ENCODE assay signal across 8 mouse cellular contexts in the genomic region with DNA sequence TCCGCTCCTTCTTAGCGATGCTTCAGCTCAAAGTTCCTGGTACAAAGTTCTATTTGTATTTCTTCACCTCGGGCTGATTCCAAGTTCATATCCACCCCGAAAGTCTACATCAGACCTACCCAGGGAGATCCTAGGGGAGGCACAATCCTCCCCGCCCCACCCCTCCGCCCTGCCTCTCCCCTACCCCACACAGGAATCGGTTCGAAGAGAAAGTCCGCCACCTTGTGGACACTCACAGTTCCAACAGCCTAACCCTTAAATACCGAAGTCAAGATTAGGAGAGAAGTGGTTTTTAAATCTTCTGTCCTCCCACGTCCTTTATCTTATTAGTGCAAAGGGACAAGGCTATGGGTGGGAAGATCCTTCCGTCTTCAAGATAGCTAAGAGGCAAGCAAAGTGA. TPM values are rescaled to one million over a fixed set of nuclear protein-coding genes. Genes with fewer than 3 reads are reported as not detected.
DNase-seq lines count a peak whose midpoint lies in the region; ATAC-seq and TF ChIP-seq lines count a peak whose summit lies in the region.

No protein-coding gene starts in this region.

- H3K36me3 ChIP-seq in forebrain, embryonic 11.5 days (ENCODE audit: control insufficient read depth, insufficient read depth, low read length): no peaks in the 10 kb centered on the region
- H3K36me3 ChIP-seq in heart, embryonic 16.5 days (ENCODE audit: control insufficient read depth, insufficient read depth): no peaks in the 10 kb centered on the region
- H3K36me3 ChIP-seq in lung, embryonic 14.5 days (ENCODE audit: insufficient read depth): no peaks in the 10 kb centered on the region

- H3K9ac ChIP-seq in forebrain, embryonic 11.5 days (ENCODE audit: low read length): no peak overlapping the region
- no peak overlapping the region for H3K9ac ChIP-seq in heart, embryonic 16.5 days (ENCODE audit: low read length)
- 0 out of 2 replicates have a peak overlapping the region, but pooled peaks have one; percentile 2 for H3K9ac ChIP-seq in lung, embryonic 14.5 days

- H3K27ac ChIP-seq in bone marrow macrophage, adult 2 months (ENCODE audit: insufficient read depth, low read depth, low read length): no peak overlapping the region
- no peak overlapping the region for H3K27ac ChIP-seq in forebrain, embryonic 11.5 days (ENCODE audit: low read depth, low read length)
- no peak overlapping the region for H3K27ac ChIP-seq in heart, embryonic 16.5 days (ENCODE audit: low read length)
- H3K27ac ChIP-seq in lung, embryonic 14.5 days (ENCODE audit: low read depth): no peak overlapping the region

- DNase-seq in CD4-positive, CD25-positive, alpha-beta regulatory T cell, adult 2 months (ENCODE audit: low read depth, low spot score): peak; percentile 78
- DNase-seq in forebrain, embryonic 11.5 days (ENCODE audit: low spot score): peak; percentile 83
- peak; percentile 73 to 80 for DNase-seq in kidney, postnatal 25 days
- peak; percentile 87 for DNase-seq in lung, embryonic 14.5 days
- peak; percentile 41 for DNase-seq in ovary, postnatal 14 days (ENCODE audit: low spot score)
- peak; percentile 65 for DNase-seq in thymus, postnatal 14 days

- peak overlapping the region; percentile 38 for H3K4me2 ChIP-seq in forebrain, embryonic 11.5 days (ENCODE audit: low read depth, low read length, severe bottlenecking)
- peak overlapping the region; percentile 65 for H3K4me2 ChIP-seq in heart, embryonic 16.5 days (ENCODE audit: low read depth, low read length)
- H3K4me2 ChIP-seq in lung, embryonic 14.5 days: peak overlapping the region; percentile 53

- 0 out of 2 replicates have a peak, but pooled peaks cover 4% of the 10 kb centered on the region for H3K4me1 ChIP-seq in bone marrow macrophage, adult 2 months (ENCODE audit: control insufficient read depth, insufficient read depth, low read length)
- H3K4me1 ChIP-seq in forebrain, embryonic 11.5 days (replicated peaks; ENCODE audit: control insufficient read depth, insufficient read depth, low read length): peaks cover 8% of the 10 kb centered on the region; the same call in 1 of the 2 replicates
- peaks cover 9% of the 10 kb centered on the region; the same call in 1 of the 2 replicates for H3K4me1 ChIP-seq in heart, embryonic 16.5 days (ENCODE audit: control insufficient read depth, insufficient read depth, low read length)
- H3K4me1 ChIP-seq in lung, embryonic 14.5 days (ENCODE audit: insufficient read depth): no peaks in the 10 kb centered on the region

- no peak for ATAC-seq in forebrain, embryonic 11.5 days (replicated peaks; ENCODE audit: low FRiP score)
- ATAC-seq in heart, embryonic 16.5 days (replicated peaks; ENCODE audit: extremely low read depth, insufficient read depth, low FRiP score): no peak
- no peak for ATAC-seq in lung, embryonic 14.5 days (ENCODE audit: insufficient read depth)

- H3K4me3 ChIP-seq in bone marrow macrophage, adult 2 months (ENCODE audit: insufficient read depth, low read length): no peak overlapping the region
- no peak overlapping the region for H3K4me3 ChIP-seq in forebrain, embryonic 11.5 days (ENCODE audit: low read depth, low read length)
- H3K4me3 ChIP-seq in heart, embryonic 16.5 days (ENCODE audit: low read length): peak overlapping the region; percentile 30
- H3K4me3 ChIP-seq in lung, embryonic 14.5 days (ENCODE audit: low read depth, low read length): peak overlapping the region; percentile 5; the same call in 1 of the 2 replicates

- TF ChIP-seq CTCF in bone marrow macrophage, adult 2 months (IDR thresholded peaks at IDR 0.05; ENCODE audit: low read depth, low read length): peak; percentile 92
- TF ChIP-seq CTCF in lung, embryonic 14.5 days (IDR thresholded peaks at IDR 0.05; ENCODE audit: low read depth): peak; percentile 84

- WGBS in forebrain, embryonic 11.5 days: 4% methylated on average over 12 of the region's 12 CpGs
- WGBS in heart, embryonic 16.5 days: 2% methylated on average over 12 of the region's 12 CpGs
- WGBS in lung, embryonic 14.5 days: 2% methylated on average over 12 of the region's 12 CpGs

- no peaks in the 10 kb centered on the region for H3K9me3 ChIP-seq in forebrain, embryonic 11.5 days (ENCODE audit: control insufficient read depth, low read length)
- no peaks in the 10 kb centered on the region for H3K9me3 ChIP-seq in heart, embryonic 16.5 days (replicated peaks; ENCODE audit: control insufficient read depth, low read length)
- H3K9me3 ChIP-seq in lung, embryonic 14.5 days (ENCODE audit: low read depth, low read length): no peaks in the 10 kb centered on the region

- TF ChIP-seq POLR2A in bone marrow macrophage, adult 2 months (IDR thresholded peaks at IDR 0.05; ENCODE audit: borderline replicate concordance, low read depth, low read length): no peak

- H3K27me3 ChIP-seq in forebrain, embryonic 11.5 days (ENCODE audit: control insufficient read depth, insufficient read depth, low read length): no peaks in the 10 kb centered on the region
- H3K27me3 ChIP-seq in heart, embryonic 16.5 days (ENCODE audit: control insufficient read depth, insufficient read depth, low read length): no peaks in the 10 kb centered on the region
- no peaks in the 10 kb centered on the region for H3K27me3 ChIP-seq in lung, embryonic 14.5 days (ENCODE audit: insufficient read depth, low read length)

RNA-seq across cellular contexts. Expression of a gene that starts 4.0 kb away (rescaled TPM):
- polyA plus RNA-seq in bone marrow macrophage, adult 2 months (2012; ENCODE audit: insufficient read depth, insufficient read length, missing spikeins): 6.7 and 8.1 TPM in 2 replicates
- 0.49 and 1.3 TPM in 2 replicates for polyA plus RNA-seq in forebrain, embryonic 11.5 days (2014; fragmentation: Nextera tagmentation; extraction: Ambion mirVana)
- polyA plus RNA-seq in heart, embryonic 16.5 days (2015; fragmentation: Nextera tagmentation; extraction: Ambion mirVana): 1.1 and 1.5 TPM in 2 replicates
- polyA plus RNA-seq in lung, embryonic 14.5 days (2014; fragmentation: Nextera tagmentation; extraction: Ambion mirVana): 1.8 TPM in 2 replicates

RNA-seq across cellular contexts. Expression of a gene that starts 31.4 kb away (rescaled TPM):
- polyA plus RNA-seq in bone marrow macrophage, adult 2 months (2012; ENCODE audit: insufficient read depth, insufficient read length, missing spikeins): 29.4 and 30.6 TPM in 2 replicates
- polyA plus RNA-seq in forebrain, embryonic 11.5 days (2014; fragmentation: Nextera tagmentation; extraction: Ambion mirVana): 30.7 and 31.9 TPM in 2 replicates
- polyA plus RNA-seq in heart, embryonic 16.5 days (2015; fragmentation: Nextera tagmentation; extraction: Ambion mirVana): 19.9 and 22.8 TPM in 2 replicates
- 31.3 and 31.4 TPM in 2 replicates for polyA plus RNA-seq in lung, embryonic 14.5 days (2014; fragmentation: Nextera tagmentation; extraction: Ambion mirVana)

RNA-seq across cellular contexts. Expression of a gene that starts 31.5 kb away (rescaled TPM):
- polyA plus RNA-seq in bone marrow macrophage, adult 2 months (2012; ENCODE audit: insufficient read depth, insufficient read length, missing spikeins): 8.7 and 8.8 TPM in 2 replicates
- polyA plus RNA-seq in forebrain, embryonic 11.5 days (2014; fragmentation: Nextera tagmentation; extraction: Ambion mirVana): 19.7 and 21.9 TPM in 2 replicates
- polyA plus RNA-seq in heart, embryonic 16.5 days (2015; fragmentation: Nextera tagmentation; extraction: Ambion mirVana): 18.6 and 18.8 TPM in 2 replicates
- polyA plus RNA-seq in lung, embryonic 14.5 days (2014; fragmentation: Nextera tagmentation; extraction: Ambion mirVana): 18.8 and 20.3 TPM in 2 replicates

RNA-seq across cellular contexts. Expression of a gene that starts 57.2 kb away (rescaled TPM):
- polyA plus RNA-seq in bone marrow macrophage, adult 2 months (2012; ENCODE audit: insufficient read depth, insufficient read length, missing spikeins): not detected in 2 replicates
- 0.48 and 0.59 TPM in 2 replicates for polyA plus RNA-seq in forebrain, embryonic 11.5 days (2014; fragmentation: Nextera tagmentation; extraction: Ambion mirVana)
- 1.5 and 4.5 TPM in 2 replicates for polyA plus RNA-seq in heart, embryonic 16.5 days (2015; fragmentation: Nextera tagmentation; extraction: Ambion mirVana)
- polyA plus RNA-seq in lung, embryonic 14.5 days (2014; fragmentation: Nextera tagmentation; extraction: Ambion mirVana): 0.05 and 0.17 TPM in 2 replicates

Comparison
In these comparisons a context has a peak if more than half of its experiments do, and no peak if none do; other contexts are left out.
1. H3K4me3 ChIP-seq: peak in heart, embryonic 16.5 days (single experiment) and lung, embryonic 14.5 days (single experiment); none in bone marrow macrophage, adult 2 months (single experiment) and forebrain, embryonic 11.5 days (single experiment).
2. Peak in every context shown above with its lines, with median percentiles within 50 percentile points of each other: DNase-seq and H3K4me2 ChIP-seq.